Mouse (Mus musculus) urinary bladder, postnatal 36 days (tissue): ENCODE results near the gene Ephb1.

Experiments
- DNase-seq, 2 experiments: peaks; one replicate each; pipeline ENCODE4 v3.0.0; 2022; ENCODE audit warnings: low spot score in 2 of 2, mixed read lengths in 1 of 2

Gene Ephb1

DNA sequence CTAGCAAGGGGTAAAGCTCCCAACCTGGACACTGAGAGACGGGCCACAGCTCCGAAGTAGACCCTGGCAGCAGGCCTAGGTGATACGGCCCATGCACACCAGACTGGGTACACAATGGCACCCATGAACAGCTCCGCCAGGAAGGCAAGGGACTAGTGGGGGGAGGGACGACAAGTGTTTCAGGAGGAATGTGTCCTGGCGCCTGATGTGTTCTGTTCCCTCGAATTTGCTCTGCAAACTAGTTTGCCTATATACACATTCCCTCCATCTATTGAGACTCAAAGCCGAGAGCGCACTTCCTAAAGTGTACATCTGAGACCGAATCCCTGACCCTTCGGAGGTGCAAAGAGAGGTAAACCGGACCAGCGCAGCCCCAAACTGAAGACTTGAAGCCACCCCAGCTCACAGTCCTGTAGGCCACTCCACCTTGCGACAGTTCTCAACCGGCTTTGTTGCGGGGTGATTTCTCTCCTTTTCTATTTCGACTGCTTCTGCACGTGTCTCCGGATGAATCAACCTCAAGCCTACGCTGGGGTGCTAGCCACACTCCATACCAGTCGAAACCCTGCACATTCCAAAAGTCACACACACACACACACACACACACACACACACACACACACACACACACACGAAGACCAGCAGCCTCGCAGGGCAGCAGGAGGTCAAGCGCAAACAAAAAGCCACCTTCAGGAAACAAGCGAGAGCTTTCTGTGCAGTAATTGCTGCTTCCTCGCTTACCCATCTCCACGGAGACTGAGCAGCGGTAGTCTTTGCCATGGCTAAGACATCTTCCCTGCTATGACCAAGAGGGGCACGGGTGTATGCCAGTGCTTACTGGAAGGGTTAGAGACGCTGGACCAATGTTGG is 2.1 kb downstream of the Ephb1 start:
- DNase-seq: no peak

GRCm38 (mm10) chr9:102351721-102352120 is 2.8 kb downstream of the Ephb1 start:
- no peak for DNase-seq

GRCm38 (mm10) chr9:102351221-102351620 is 3.3 kb downstream of the Ephb1 start:
- DNase-seq: no peak

- no peak for DNase-seq
Measured at GRCm38 (mm10) chr9:102350696-102351095, 3.8 kb downstream of the Ephb1 start.

GRCm38 (mm10) chr9:102350076-102350475 is 4.4 kb downstream of the Ephb1 start:
- DNase-seq: no peak

DNA sequence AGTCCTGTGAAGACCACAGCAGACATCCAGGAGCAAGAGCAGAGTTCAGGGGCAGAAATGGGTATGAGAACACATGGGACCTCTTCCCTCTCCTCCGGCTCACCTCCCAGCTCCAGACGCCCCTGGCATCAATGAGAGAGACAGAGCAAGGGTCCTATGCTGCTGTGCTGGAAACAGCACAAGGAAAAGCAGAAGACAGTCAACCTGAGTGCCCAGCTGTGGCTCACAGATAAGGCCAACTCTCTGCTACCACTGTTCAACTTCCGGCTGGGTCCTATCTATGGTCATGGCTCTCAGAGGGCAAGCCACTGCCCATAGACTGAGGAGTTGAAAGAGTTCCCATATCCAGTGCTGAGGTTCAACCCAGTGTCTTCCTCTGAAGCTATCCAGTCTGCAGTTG is 7.7 kb downstream of the Ephb1 start:
- no peak for DNase-seq

DNA sequence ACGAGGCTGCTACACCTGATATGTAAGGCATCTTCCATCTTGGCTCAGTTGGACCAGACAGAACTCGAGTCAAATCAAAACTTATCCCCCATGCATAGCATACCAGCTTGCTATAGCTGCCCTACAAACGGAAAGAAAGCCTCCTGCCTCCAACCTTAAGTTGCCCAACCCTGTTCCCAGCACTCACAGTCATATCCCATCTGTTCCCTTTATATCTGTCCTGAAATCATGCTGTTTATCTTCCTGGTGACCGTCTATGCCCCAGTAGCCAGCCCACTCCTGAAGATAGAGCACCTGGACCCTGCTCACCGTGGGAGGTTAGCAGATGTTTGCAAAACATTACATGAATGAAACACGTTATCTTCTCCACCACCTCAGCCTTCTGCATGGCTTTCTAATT is 9.0 kb downstream of the Ephb1 start:
- DNase-seq: no peak

DNA sequence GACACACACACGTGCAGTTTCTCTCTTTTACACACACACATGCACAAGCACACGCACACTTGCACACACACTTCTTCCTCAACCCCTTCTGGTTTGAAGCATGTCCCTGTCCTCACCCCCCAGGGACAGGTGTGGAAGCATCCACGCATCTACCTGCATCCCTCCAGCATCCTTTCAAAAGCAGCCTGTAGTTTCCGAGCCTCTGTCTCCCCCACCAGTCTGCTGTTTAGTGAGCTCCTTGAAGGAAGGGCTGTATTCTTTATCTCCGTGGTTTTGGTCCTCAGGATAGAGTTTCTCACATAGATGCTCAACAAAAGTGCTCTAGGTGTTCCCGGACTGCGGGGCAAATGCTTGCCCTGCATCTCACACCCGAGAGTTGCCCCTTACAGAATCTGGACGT is 9.4 kb downstream of the Ephb1 start:
- no peak for DNase-seq

DNA sequence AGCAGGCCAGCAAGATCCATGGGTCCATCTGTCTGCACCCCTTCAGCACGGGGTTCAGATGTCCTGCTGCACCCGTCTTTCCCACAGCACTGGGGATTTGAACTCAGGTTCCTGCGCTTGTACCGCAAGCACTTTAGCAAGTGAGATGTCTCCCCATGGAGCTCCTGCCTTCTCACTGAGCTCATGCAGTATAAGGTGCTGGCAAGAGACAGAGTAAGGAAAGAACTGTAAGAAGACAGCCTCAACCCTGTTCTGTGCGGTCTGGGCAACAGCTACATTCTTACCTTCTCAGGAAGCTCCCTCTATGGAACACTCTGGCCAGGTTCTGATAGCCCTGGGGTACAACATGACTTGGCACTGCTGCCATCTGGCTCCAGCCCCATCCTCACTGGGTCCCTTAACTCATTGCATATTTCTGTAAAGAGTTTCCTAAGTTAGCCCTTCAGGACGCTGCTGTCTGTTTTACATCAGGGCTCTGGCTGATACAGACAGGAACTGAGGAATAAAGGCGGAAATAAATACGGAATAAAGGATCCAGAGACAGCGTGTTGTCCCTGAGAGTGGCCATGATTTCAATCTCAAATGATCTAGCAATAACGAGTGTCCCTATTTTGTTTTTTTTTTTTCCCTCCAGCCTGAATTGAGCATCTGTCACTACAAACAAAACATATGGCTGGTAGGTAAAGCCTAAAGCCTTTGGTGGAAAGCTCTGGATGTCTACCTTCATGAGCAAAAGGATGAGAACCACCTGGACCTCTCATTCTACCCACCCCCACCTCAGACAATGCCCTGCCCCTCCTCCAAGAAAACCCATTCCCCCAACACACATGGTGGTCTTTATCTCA is 10.2 kb downstream of the Ephb1 start:
- no peak for DNase-seq

- DNase-seq: no peak
Measured at GRCm38 (mm10) chr9:102343061-102343460, 11.4 kb downstream of the Ephb1 start.

GRCm38 (mm10) chr9:102342026-102342425 is 12.5 kb downstream of the Ephb1 start:
- no peak for DNase-seq

DNA sequence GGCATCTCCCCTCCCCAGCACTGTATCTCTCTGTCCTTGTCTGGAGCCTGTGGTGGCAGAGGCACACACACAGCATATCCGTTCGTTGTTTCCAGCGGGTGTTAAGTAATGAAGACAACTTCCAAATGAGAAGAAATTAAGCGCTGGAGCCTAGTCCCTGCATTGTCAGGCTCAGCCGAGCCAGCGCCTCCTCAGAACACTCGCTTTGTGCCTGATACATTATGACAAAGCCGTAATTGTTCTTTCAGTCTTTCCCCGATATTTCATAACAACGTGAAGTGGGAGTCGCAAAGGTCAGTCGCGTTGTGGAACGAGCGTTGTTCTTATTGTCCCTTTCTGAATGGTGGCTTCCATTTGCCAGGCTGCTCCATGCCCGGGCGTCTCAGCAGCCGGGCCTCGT is 13.7 kb downstream of the Ephb1 start:
- no peak for DNase-seq

DNA sequence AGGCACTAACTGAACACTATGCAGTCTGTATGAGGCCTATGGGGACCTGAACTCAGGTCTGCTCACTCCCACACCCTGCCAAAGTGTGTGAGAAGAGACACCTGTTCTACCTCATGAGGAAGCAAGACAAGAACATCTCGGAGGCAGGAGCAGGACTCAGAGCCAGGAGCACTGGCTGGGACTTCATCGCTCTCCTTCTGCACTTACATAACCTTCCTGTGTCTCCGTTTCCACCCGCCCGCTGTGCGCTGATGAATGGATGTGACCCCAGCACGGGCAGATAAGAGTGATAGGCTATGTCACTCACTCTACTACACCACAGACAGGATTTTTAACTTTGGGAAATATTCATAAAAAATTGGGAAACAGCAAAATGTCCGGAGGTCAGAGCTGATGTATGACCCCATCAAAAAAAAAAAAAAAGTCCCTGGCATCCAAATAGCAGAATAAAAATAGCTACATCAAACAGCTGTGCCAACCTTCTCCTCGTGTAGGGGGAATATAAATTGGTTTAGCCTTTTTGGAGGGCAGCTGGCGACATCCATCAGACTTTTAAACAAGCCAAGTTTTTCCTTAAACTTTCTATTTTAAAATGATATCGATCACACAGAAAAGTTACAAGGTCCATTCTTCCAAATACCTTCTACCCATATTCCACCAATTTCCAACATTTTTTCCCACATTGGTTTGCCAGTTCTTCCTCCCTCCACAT is 18.8 kb downstream of the Ephb1 start:
- no peak for DNase-seq

DNA sequence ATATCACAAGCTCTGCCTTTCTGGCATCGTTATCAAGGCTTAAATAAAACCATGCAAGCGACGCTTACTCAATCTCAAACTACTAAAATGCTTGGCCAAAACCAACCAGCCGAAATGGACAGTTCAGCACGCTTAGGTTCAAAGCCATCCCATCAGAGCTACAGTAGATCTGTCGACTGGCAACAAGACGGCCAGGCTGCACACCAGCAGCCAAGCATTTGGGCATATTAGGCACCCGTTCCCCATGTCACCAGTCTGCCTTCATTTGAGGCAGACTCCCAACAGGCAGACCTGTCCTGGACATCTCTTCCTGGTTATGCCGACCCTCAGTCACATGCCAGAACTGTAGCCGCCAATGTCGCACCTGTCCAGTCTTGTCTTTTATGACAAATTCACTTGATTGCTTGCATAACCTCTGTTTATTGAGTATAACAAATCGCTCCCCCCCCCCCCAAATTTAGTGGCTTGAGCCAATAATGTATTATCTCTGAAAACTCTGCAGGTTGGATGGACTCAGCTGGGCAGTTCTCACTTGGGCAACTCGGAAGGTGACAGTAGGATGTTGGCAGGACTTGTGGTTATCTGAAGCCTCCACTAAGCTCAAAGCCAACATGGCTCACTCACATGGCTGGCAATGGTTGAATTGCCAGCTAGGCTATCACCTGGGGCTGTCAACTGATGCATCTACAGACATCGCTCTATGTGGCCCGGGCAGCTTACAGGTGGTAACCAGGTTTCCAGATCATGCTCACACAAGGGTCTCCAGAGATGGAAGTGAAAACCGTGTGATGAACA is 24.0 kb downstream of the Ephb1 start:
- DNase-seq: no peak

- DNase-seq: no peak
Measured at GRCm38 (mm10) chr9:102327625-102328150, 26.8 kb downstream of the Ephb1 start.

- DNase-seq: no peak
Measured at GRCm38 (mm10) chr9:102315436-102315835, 39.1 kb downstream of the Ephb1 start.

- no peak for DNase-seq
Measured at GRCm38 (mm10) chr9:102314795-102315194, 39.7 kb downstream of the Ephb1 start.

DNA sequence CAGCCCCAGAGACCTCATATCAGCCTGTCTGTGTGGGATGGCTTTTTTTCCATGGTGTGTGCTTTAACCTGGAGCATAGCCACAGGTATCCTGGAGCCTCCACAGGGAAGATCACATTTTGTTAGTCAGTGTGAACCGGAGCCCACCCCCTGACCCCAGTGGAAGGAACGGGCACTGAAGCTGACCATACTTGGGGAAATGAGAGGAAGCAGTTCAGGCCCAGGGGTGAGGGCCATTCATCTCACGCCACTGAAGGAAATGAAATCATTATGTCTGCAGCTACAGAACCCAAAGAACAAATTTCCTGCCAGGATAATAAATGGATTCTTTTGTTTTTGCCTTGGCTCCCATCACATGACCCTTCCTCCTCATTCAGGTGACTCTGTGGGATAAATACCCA is 44.1 kb downstream of the Ephb1 start:
- no peak for DNase-seq

- DNase-seq: no peak
Measured at GRCm38 (mm10) chr9:102309278-102309677, 45.2 kb downstream of the Ephb1 start.

DNA sequence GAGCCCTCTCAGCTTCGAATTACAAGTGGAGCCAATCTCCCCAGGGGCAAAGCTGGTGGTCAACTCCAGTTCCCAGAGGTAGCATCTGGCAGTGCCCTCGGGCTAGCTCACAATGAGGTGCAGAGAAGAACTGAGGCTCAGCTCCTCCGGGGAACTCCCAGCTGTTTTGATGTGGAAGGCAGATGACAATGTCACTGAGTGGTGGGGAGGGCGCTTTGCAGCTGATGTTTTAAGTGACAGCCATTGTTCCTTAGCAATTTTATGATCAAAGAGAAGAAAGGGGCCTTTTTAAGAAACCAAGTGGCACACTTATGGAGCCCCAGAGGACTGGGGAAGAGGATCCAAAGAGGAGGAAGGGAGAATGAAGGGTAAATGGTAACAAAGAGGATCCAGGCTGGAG is 46.8 kb downstream of the Ephb1 start:
- no peak for DNase-seq
